Mouse (Mus musculus) kidney, adult 2 months (tissue): ENCODE data around the gene Ptprm.

Source experiments
- CTCF ChIP-seq: fragments of 200-500 bp; conservative IDR thresholded peaks from 2 replicates; pipeline ENCODE4 v1.5.1; 2011; ENCODE audit warnings: low read depth, mild to moderate bottlenecking, control low read depth, low read length, moderate library complexity, mixed read lengths; ENCODE audit not compliant: insufficient read depth, insufficient read length
- POLR2A ChIP-seq: fragments of 200-500 bp; IDR thresholded peaks from one replicate; pipeline ENCODE4 v1.6.1; 2011; ENCODE audit warnings: low read depth, low read length, control low read depth

DNA sequence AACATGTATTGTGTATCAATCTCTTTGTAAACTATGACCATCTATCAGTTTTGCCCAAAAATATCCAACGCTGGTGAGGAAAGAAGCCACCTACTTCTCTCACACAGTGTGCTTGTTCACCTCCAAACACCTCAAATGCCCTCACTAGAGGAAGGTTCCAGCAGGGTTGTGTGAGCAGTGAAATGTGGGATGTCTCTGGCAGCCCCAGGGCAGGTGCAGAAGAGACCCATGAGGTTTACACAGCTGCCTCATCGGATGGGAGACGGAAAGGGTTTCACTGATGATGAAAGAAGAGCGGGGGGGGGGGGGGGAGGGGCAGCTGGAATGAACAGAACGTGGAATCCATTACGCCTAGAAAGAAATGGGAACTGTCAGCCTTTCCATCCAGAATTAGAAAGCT lies 98.1 kb downstream of the Ptprm start:
- TF ChIP-seq CTCF (no peak), POLR2A (no peak)
